Mouse (Mus musculus) testis, adult 2 months (tissue): ENCODE measurements around the gene Zfp362. TPM values are rescaled to one million over a fixed set of nuclear protein-coding genes. Genes with fewer than 3 reads are reported as not detected.

Source experiments
- H3K27ac ChIP-seq: fragments of 200-500 bp; 2 replicates; pipeline ENCODE4 v1.5.1; 2012; ENCODE audit warnings: low read depth, low read length; ENCODE audit not compliant: control insufficient read depth, insufficient read depth
- H3K27me3 ChIP-seq: fragments of 200-500 bp; 2 replicates; pipeline ENCODE4 v1.6.1; 2012; ENCODE audit warnings: mild to moderate bottlenecking, low read length, moderate library complexity; ENCODE audit not compliant: control insufficient read depth, insufficient read depth
- H3K36me3 ChIP-seq: fragments of 200-500 bp; 2 replicates; pipeline ENCODE4 v1.6.1; 2012; ENCODE audit warnings: mild to moderate bottlenecking, low read length; ENCODE audit not compliant: control insufficient read depth, insufficient read depth
- H3K4me1 ChIP-seq: fragments of 200-500 bp; 2 replicates; pipeline ENCODE4 v1.6.1; 2012; ENCODE audit warnings: low read length; ENCODE audit not compliant: control insufficient read depth, insufficient read depth
- H3K4me3 ChIP-seq: fragments of 200-500 bp; 2 replicates; pipeline ENCODE4 v1.5.1; 2012; ENCODE audit warnings: low read depth, mild to moderate bottlenecking, low read length, moderate library complexity, mixed read lengths; ENCODE audit not compliant: control insufficient read depth
- CTCF ChIP-seq: fragments of 200-500 bp; IDR thresholded peaks from 2 replicates; pipeline ENCODE4 v1.5.1; 2012; ENCODE audit warnings: low read depth, mild to moderate bottlenecking, inconsistent platforms, low read length, moderate library complexity; ENCODE audit not compliant: control insufficient read depth, insufficient read depth, insufficient replicate concordance
- POLR2A ChIP-seq: fragments of 200-500 bp; IDR thresholded peaks from 2 replicates; pipeline ENCODE4 v1.6.1; 2012; ENCODE audit warnings: low read depth, mild to moderate bottlenecking, inconsistent platforms, low read length, moderate library complexity; ENCODE audit not compliant: control insufficient read depth
- polyA plus RNA-seq: library from polyadenylated mRNA; depleted of rRNA; stranded (reverse); fragments of >200 nt; gene quantifications from 2 replicates; pipeline ENCODE4 v1.2.3, GENCODE M21; 2012

Gene Zfp362
- polyA plus RNA-seq, 1 experiment = 16.0 TPM

- Histone ChIP-seq H3K4me1 (peaks cover 3% of the 10 kb centered on the region; the same call in 1 of the 2 replicates), H3K4me3 (no peak overlapping the region), H3K36me3 (no peaks in the 10 kb centered on the region), H3K27ac (no peak overlapping the region), H3K27me3 (no peaks in the 10 kb centered on the region)
- TF ChIP-seq CTCF (no peak), POLR2A (no peak)
These were observed 38.7 kb upstream of the Zfp362 start for GRCm38 (mm10) chr4:128844566-128844965.

DNA sequence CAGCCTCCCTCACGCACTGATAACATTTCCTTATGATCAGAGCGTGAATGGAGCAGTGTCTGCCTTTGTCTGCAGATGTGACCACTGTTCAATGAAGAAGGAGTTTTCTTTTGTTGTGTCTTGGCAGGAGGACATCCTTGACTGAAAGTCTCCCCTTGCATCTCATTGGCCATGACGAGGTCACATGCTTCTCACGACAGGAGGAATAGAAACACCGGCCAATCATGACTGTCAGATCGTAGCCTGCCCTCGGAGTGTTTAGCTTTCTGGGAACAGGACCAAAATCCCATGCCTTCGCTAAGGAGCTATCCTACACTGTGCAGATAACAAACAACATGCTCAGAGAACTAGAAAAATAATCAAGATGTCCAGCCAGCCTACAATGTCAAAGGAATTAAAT lies 35.4 kb upstream of the Zfp362 start:
- Histone ChIP-seq H3K4me3 (no peak overlapping the region), H3K27me3 (no peaks in the 10 kb centered on the region), H3K36me3 (no peaks in the 10 kb centered on the region), H3K27ac (no peak overlapping the region), H3K4me1 (peaks cover 3% of the 10 kb centered on the region; the same call in 1 of the 2 replicates)
- TF ChIP-seq CTCF (no peak), POLR2A (no peak)

DNA sequence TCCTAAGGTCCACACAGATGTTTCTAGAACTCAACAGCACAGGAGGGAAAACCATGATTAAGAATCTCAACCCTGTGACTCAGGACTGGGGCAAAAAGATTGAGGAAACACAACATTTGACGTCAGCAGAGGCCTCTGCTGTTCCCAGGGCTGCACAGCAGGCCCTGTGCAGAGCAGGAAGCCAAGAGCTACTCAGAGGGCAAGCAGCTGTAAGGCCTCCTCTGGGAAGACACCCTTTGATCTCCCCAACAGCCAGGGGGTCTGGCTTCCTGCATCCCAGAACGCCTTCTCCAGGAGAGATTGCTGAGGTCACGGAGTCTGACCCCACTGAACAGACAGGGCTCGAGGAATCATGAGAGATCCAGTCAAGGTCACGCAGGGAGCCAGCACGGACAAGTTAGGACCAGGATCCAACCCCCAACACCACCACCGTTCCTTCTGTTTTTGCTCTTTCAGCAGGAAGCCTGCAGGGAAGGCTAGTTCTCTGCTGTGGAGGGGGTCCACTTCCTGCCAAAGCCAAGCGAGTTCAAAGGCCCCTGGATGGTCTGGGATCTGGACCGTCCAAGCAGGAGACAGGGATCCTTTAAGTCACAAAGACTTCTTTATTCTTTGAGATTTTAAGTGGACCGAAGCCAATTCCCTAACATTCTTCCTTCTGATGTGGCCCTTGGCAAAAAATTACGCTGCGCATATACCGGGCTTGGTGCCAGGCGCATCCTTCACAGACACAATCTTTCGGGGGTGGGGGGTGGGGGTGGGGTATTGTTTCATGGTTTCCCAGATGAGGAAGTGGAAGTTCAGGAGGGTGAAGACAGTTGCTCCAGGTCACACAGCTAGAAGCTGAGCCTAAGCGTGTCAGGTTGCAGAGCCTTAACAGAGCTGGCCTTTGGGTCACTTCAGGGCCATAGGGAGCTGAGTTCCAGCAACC lies 34.2 kb upstream of the Zfp362 start:
- no peaks in the 10 kb centered on the region for H3K36me3 ChIP-seq
- no peaks in the 10 kb centered on the region for H3K27me3 ChIP-seq
- TF ChIP-seq POLR2A (no peak), CTCF (no peak)
- H3K4me3 ChIP-seq = no peak overlapping the region
- H3K4me1 ChIP-seq = peaks cover 3% of the 10 kb centered on the region; the same call in 1 of the 2 replicates
- H3K27ac ChIP-seq = peak overlapping the region; percentile 62

DNA sequence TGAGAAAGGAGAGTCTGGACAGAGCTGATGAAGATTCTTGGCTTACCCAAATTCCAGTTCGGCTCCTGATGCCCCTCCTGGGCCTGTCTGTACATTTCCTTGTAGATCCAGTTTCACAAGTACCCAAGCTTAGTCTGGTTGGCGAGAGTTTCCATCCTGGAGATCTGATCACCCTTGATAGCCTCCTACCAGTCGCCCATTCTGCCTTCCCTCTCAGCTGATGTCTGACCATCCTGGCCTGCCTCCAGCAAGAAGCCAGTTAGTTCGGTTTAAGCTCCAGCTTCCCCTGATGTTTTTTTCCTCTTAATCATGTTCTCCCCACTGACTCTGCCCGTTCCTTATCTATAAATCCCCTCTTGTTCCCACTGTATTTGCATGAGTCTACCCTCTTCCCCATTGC lies 32.4 kb upstream of the Zfp362 start:
- no peaks in the 10 kb centered on the region for H3K27me3 ChIP-seq
- H3K4me1 ChIP-seq = peaks cover 3% of the 10 kb centered on the region; the same call in 1 of the 2 replicates
- no peak for TF ChIP-seq POLR2A
- TF ChIP-seq CTCF = no peak
- H3K36me3 ChIP-seq = no peaks in the 10 kb centered on the region
- H3K27ac ChIP-seq = no peak overlapping the region
- H3K4me3 ChIP-seq = no peak overlapping the region

DNA sequence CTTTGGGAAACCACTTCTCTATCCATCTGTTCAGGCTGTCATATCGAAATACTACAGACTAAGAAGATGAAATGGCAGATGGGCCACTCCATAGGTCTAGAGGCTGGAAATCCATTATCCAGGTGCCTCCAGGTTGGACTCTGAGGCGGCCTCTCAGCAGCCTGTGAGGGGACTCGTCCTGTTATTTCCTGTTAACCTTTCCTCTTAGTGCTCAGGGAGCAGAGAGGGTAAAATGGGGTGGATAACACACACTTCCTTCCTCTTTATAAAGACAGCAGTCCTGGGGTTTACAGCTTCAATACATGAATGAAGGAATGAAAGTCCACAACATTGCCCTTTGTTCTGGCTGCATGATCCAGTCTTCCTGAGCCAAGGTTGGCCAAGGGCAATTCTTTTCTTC lies 18.3 kb upstream of the Zfp362 start:
- no peaks in the 10 kb centered on the region for H3K36me3 ChIP-seq
- no peak overlapping the region for H3K4me3 ChIP-seq
- TF ChIP-seq POLR2A = no peak
- no peak for TF ChIP-seq CTCF

DNA sequence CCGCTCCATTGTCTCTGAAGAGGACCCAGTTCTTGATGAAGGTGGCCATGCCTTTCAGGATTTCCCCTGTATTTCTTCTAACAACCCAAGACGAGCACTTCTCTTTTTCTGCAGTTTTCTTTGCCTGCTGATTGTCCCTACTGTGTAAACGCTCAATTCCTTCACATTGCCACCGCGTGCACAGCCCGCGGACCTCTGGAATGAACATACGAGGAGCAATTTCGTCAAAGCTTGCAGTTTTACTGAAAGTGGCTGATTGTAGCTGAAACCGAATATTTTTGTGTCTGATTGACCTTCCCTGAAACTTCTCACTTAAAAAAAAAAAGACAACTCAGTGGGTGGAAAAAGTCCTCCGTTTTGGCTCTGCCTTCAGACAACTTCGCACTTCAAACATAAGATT lies 14.7 kb upstream of the Zfp362 start:
- Histone ChIP-seq H3K36me3 (no peaks in the 10 kb centered on the region), H3K27me3 (no peaks in the 10 kb centered on the region), H3K27ac (no peak overlapping the region), H3K4me3 (no peak overlapping the region), H3K4me1 (0 out of 2 replicates have a peak, but pooled peaks cover 2% of the 10 kb centered on the region)
- no peak for TF ChIP-seq CTCF
- no peak for TF ChIP-seq POLR2A

More for the DNA sequence above, 18.3 kb upstream of the Zfp362 start:
- Histone ChIP-seq H3K4me1 (0 out of 2 replicates have a peak, but pooled peaks cover 2% of the 10 kb centered on the region), H3K27ac (no peak overlapping the region), H3K27me3 (no peaks in the 10 kb centered on the region)

GRCm38 (mm10) chr4:128817011-128817410 lies 11.2 kb upstream of the Zfp362 start:
- Histone ChIP-seq H3K27me3 (no peaks in the 10 kb centered on the region), H3K4me3 (no peak overlapping the region), H3K27ac (no peak overlapping the region), H3K4me1 (0 out of 2 replicates have a peak, but pooled peaks cover 2% of the 10 kb centered on the region), H3K36me3 (no peaks in the 10 kb centered on the region)
- no peak for TF ChIP-seq POLR2A
- TF ChIP-seq CTCF = no peak
